Mouse (Mus musculus) CD4-positive, CD25-positive, alpha-beta regulatory T cell, adult 2 months (primary cell): Measurements from ENCODE around the gene Man2b2.
A peak's percentile ranks its signal among the peaks of the same experiment; 100 is the strongest.

ENCODE experiments used
- DNase-seq: peaks from one replicate; pipeline ENCODE4 v3.0.0-alpha.2; 2012; ENCODE audit warnings: low read depth, low spot score

Gene Man2b2

GRCm38 (mm10) chr5:36769603-36770002 lies 60.9 kb downstream of the Man2b2 start:
- no peak for DNase-seq

GRCm38 (mm10) chr5:36766958-36767703 lies 63.3 kb downstream of the Man2b2 start:
- DNase-seq = no peak

GRCm38 (mm10) chr5:36759848-36760247 lies 70.6 kb downstream of the Man2b2 start:
- no peak for DNase-seq

- peak; percentile 64 for DNase-seq
Observed at GRCm38 (mm10) chr5:36757033-36757432, 73.4 kb downstream of the Man2b2 start.
